Mouse (Mus musculus): ENCODE results near the gene Nphs1. TPM values are rescaled to one million over a fixed set of nuclear protein-coding genes. Genes with fewer than 3 reads are reported as not detected.
A peak's percentile ranks its signal among the peaks of the same experiment; 100 is the strongest.

Nphs1 gene
- polyA plus RNA-seq, 1 experiment from 2014 or later = 0.14 TPM

- Histone ChIP-seq H3K36me3 (no peaks in the 10 kb centered on the region), H3K9ac (no peak overlapping the region), H3K4me2 (peak overlapping the region; percentile 95), H3K27me3 (peaks cover 80% of the 10 kb centered on the region), H3K4me3 (no peak overlapping the region), H3K27ac (no peak overlapping the region), H3K4me1 (replicated peaks) (peaks cover 13% of the 10 kb centered on the region), H3K9me3 (replicated peaks) (no peaks in the 10 kb centered on the region)
- ATAC-seq (replicated peaks; ENCODE audit: insufficient number of reproducible peaks, insufficient read depth, low FRiP score, low read depth) = no peak
- 27% methylated on average over 9 of the region's 9 CpGs for WGBS
These were observed 14.4 kb upstream of the Nphs1 start for GRCm38 (mm10) chr7:30443696-30444095.

DNA sequence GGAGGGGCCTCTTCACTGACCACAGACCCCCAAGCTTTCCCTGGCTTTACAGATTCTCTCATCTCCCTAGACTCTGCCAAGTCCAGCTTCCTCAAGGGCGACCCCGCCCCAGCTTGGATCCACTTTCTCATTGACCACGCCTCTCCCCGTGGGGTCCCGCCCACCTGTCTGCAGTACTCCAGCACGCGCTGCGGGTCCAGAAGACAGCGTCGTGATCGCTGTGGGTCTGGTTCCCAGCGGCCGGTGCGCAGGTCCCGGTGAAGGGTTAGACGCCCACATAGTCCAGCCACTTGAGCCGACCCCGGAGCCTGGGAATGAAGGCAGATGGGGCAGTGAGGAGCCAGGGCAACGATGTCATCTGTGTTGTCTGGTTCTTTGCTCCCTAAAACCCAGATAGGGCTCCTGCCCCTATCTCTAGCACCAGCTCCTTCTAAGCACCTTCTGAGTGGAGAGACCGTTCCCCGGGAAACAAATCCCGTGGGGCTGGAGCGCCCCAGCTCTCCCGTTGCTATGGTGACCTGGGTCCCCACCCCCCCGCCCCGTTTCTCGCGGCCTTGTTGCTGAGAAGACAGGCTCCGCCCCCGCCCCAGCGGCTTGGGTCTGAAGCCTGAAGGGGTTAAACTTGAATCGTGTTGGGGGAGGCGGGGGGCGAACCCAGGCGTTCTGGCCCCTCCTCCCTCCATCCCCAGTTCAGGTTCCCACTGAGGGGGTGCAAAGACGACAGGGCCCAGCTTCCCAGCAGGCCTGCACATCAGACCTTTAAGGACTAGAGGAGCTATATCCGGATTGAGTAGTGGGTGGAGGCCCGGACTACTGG is 13.8 kb upstream of the Nphs1 start:
- Histone ChIP-seq H3K4me2 (peak overlapping the region; percentile 95), H3K27me3 (peaks cover 74% of the 10 kb centered on the region), H3K27ac (no peak overlapping the region), H3K4me1 (replicated peaks) (peaks cover 13% of the 10 kb centered on the region), H3K36me3 (no peaks in the 10 kb centered on the region), H3K9ac (peak overlapping the region; percentile 58; the same call in 1 of the 2 replicates), H3K4me3 (peak overlapping the region; percentile 66), H3K9me3 (replicated peaks) (no peaks in the 10 kb centered on the region)
- 1% methylated on average over 38 of the region's 38 CpGs for WGBS
- 0 out of 2 replicates have a peak, but pooled peaks have one; percentile 21 for ATAC-seq (replicated peaks; ENCODE audit: insufficient number of reproducible peaks, insufficient read depth, low FRiP score, low read depth)

DNA sequence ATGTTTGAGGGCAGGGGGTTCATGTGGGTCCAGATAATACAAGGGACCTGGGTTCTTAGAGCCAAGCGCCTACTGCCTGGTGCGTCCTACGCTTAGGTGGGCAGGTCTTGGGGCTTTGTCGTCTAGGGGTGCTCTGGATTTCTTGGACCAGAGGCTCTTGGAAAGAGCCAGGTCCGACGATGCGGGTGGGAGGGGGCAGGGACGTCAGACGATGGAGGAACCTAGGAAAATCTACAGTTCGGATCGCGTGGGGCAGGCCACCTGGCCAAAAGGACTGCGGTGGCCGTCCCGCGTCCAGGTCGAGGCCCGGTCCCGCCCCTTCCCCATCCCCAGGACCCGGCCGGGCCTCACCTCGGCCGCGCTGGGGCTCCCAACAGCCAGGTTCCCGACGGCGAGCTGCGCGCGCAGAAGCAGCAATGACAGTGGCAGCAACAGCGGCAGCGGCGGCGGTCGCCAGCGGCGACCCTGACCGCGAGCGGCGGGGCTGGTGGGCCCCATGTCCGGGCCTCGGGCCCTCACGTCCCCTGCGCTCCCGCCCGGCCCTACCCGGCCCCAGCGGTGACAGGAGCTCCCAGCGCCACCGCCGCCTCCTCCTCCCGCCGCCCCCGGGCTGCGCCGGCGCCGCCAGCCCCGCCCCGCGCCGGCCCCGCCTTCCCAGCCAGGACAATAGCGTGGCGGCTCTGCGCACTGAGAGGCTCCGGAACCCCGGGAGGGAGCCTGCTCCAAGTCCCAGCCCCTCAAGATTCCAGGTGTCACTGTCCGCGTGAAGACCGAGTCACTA is 13.0 kb upstream of the Nphs1 start, which contains the start of gene Aplp1:
Aplp1 (minus strand) TSS at position 565 of the 781 bp plus-strand sequence.
- peaks cover 73% of the 10 kb centered on the region for H3K27me3 ChIP-seq
- H3K4me2 ChIP-seq = peak within 1 kb of the TSS; percentile 95
- ATAC-seq (replicated peaks; ENCODE audit: insufficient number of reproducible peaks, insufficient read depth, low FRiP score, low read depth) = peak; percentile 70
- H3K4me3 ChIP-seq = peak within 1 kb of the TSS; percentile 66
- H3K27ac ChIP-seq = no peak within 1 kb of the TSS
- peaks cover 13% of the 10 kb centered on the region for H3K4me1 ChIP-seq (replicated peaks)
- no peaks in the 10 kb centered on the region for H3K9me3 ChIP-seq (replicated peaks)
- under 1% methylated on average over 64 of the region's 72 CpGs for WGBS
- H3K36me3 ChIP-seq = no peaks in the 10 kb centered on the region
- H3K9ac ChIP-seq = peak within 1 kb of the TSS; percentile 58

- peaks cover 75% of the 10 kb centered on the region for H3K27me3 ChIP-seq
- no peak overlapping the region for H3K27ac ChIP-seq
- no peak overlapping the region for H3K9ac ChIP-seq
- WGBS = 64% methylated on average over 7 of the region's 7 CpGs
- H3K4me2 ChIP-seq = no peak overlapping the region
- H3K36me3 ChIP-seq = no peaks in the 10 kb centered on the region
- no peak overlapping the region for H3K4me3 ChIP-seq
- H3K9me3 ChIP-seq (replicated peaks) = no peaks in the 10 kb centered on the region
- H3K4me1 ChIP-seq (replicated peaks) = peaks cover 4% of the 10 kb centered on the region; the same call in 1 of the 2 replicates
- no peak; the same call in 1 of the 2 replicates for ATAC-seq (replicated peaks; ENCODE audit: insufficient number of reproducible peaks, insufficient read depth, low FRiP score, low read depth)
These were observed 7.9 kb upstream of the Nphs1 start for GRCm38 (mm10) chr7:30450241-30450640.

GRCm38 (mm10) chr7:30453327-30453726 is 4.8 kb upstream of the Nphs1 start:
- no peak overlapping the region for H3K4me2 ChIP-seq
- H3K4me3 ChIP-seq = peak overlapping the region; percentile 14; the same call in 1 of the 2 replicates

DNA sequence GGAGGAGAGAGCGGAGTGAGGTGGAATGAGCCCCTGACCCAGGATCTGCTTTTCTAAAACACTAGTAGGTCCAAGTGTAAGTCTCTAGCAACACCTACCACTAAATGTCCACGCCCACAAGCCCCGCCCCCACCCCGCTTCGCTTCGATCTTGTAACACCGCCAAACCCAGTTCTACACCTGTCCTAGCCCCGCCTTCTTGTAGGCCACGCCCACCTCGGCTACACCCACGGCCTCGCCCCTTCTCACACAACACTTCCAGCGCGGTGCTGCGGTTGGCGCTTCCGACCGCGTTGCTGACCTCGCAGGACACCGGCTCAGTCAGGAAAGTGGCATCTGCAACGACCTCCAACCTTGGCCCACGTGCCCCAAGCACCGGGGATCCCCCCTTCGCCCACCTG is 4.3 kb upstream of the Nphs1 start:
- 3% methylated on average over 25 of the region's 25 CpGs for WGBS
- Histone ChIP-seq H3K9me3 (replicated peaks) (no peaks in the 10 kb centered on the region), H3K27ac (no peak overlapping the region), H3K36me3 (no peaks in the 10 kb centered on the region), H3K27me3 (peaks cover 87% of the 10 kb centered on the region), H3K9ac (no peak overlapping the region), H3K4me2 (peak overlapping the region; percentile 34), H3K4me3 (peak overlapping the region; percentile 14; the same call in 1 of the 2 replicates), H3K4me1 (replicated peaks) (peaks cover 17% of the 10 kb centered on the region)
- ATAC-seq (replicated peaks; ENCODE audit: insufficient number of reproducible peaks, insufficient read depth, low FRiP score, low read depth) = no peak

More at GRCm38 (mm10) chr7:30453327-30453726, 4.8 kb upstream of the Nphs1 start:
- no peaks in the 10 kb centered on the region for H3K9me3 ChIP-seq (replicated peaks)
- H3K9ac ChIP-seq = no peak overlapping the region
- 19% methylated on average over 25 of the region's 25 CpGs for WGBS
- H3K36me3 ChIP-seq = no peaks in the 10 kb centered on the region
- H3K4me1 ChIP-seq (replicated peaks) = peaks cover 17% of the 10 kb centered on the region
- H3K27ac ChIP-seq = no peak overlapping the region
- ATAC-seq (replicated peaks; ENCODE audit: insufficient number of reproducible peaks, insufficient read depth, low FRiP score, low read depth) = no peak
- peaks cover 84% of the 10 kb centered on the region for H3K27me3 ChIP-seq

DNA sequence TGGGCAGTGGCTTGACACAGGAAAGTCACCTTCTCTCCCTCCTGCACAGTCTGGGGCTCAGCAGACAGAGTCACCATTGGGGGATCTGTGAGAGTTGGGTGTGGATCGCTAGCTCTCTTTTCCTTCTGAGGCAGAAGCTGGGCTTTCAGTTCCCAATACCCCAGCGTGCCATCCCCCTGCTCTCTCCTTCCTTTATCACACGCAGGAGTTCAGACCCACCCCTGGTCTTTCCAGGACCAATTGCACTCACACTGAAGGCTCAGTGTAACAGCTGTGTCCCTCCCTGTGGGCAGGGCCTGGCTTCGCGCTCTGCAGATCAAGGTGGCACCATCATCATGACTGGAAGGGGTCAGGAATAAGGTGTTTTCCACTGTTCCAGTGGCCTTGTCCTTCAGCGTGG is 3.9 kb upstream of the Nphs1 start:
- Histone ChIP-seq H3K4me3 (no peak overlapping the region), H3K9ac (no peak overlapping the region), H3K27ac (no peak overlapping the region), H3K36me3 (no peaks in the 10 kb centered on the region), H3K4me1 (replicated peaks) (peaks cover 17% of the 10 kb centered on the region), H3K4me2 (no peak overlapping the region), H3K27me3 (peaks cover 92% of the 10 kb centered on the region), H3K9me3 (replicated peaks) (no peaks in the 10 kb centered on the region)
- ATAC-seq (replicated peaks; ENCODE audit: insufficient number of reproducible peaks, insufficient read depth, low FRiP score, low read depth) = no peak
- whole genome bisulfite sequencing = 14% methylated on average over 6 of the region's 6 CpGs

- Histone ChIP-seq H3K4me2 (no peak overlapping the region), H3K27me3 (peaks cover 96% of the 10 kb centered on the region), H3K9me3 (replicated peaks) (no peaks in the 10 kb centered on the region), H3K36me3 (no peaks in the 10 kb centered on the region), H3K27ac (no peak overlapping the region), H3K9ac (no peak overlapping the region), H3K4me1 (replicated peaks) (peaks cover 17% of the 10 kb centered on the region), H3K4me3 (0 out of 2 replicates have a peak overlapping the region, but pooled peaks have one; percentile 13)
- WGBS = under 1% methylated on average over 9 of the region's 9 CpGs
- ATAC-seq (replicated peaks; ENCODE audit: insufficient number of reproducible peaks, insufficient read depth, low FRiP score, low read depth) = no peak
These were observed 1.6 kb upstream of the Nphs1 start for GRCm38 (mm10) chr7:30456487-30456886.

DNA sequence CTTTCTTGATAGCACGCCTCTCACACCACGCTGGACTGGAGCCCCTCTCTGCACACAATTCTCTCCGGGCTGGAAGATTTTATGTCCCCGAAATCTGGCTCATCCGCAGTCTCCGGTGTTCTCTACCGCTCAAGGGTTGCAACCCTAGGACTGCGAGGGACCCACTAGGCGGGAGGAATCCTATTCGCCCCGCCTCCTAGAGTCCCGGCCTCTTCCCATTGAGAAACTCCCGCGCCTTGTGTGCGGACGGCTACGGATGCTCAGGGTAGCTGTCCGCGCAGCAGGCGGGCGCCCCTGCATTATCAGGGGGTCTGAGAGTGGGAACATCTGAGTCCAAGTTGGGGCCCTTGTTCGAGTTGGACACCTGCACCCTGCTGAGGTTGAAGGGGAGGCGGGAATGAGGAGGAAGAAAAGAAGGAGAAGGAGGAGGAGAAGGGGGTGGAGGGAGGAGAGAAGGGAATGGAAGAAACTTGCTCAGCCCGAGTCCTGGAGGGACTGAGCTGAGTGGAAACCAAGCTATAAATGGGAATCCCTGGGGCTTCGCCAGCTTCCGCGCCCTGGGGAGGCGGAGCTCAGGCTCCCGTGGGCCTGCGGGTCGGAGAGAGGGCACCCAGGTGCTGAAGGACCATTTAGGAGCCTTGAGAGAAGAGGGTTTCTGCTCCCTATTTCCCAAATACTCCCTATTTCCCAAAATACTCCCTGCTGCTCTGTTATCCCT is 1.0 kb upstream of the Nphs1 start:
- no peaks in the 10 kb centered on the region for H3K36me3 ChIP-seq
- no peaks in the 10 kb centered on the region for H3K9me3 ChIP-seq (replicated peaks)
- H3K4me1 ChIP-seq (replicated peaks) = peaks cover 17% of the 10 kb centered on the region
- WGBS = under 1% methylated on average over 31 of the region's 31 CpGs
- peak overlapping the region; percentile 42 for H3K4me2 ChIP-seq
- no peak overlapping the region for H3K9ac ChIP-seq
- 0 out of 2 replicates have a peak overlapping the region, but pooled peaks have one; percentile 13 for H3K4me3 ChIP-seq
- H3K27ac ChIP-seq = no peak overlapping the region
- peaks cover 98% of the 10 kb centered on the region for H3K27me3 ChIP-seq
- no peak for ATAC-seq (replicated peaks; ENCODE audit: insufficient number of reproducible peaks, insufficient read depth, low FRiP score, low read depth)

DNA sequence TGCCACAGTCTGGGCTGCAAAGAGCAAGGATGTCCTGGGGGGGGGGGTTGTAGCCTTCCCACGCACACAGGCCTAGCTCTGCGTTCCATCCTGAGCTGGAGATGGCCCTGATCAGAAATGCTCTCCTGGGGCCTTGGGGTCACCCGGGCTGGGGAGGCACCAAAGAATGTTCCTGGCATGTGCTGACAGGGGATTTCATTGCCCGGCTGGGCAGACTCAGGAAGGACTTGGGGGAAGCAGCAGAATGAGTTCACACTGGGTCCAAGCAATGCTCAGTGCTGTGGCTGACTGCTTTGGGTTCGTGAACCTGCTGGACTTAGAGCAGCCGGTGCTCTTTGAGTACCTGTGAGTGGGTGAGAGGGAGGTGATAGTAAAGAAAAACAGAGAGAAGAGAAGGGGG is 1.4 kb downstream of the Nphs1 start:
- 23% methylated on average over 6 of the region's 6 CpGs for WGBS
- no peak for ATAC-seq (replicated peaks; ENCODE audit: insufficient number of reproducible peaks, insufficient read depth, low FRiP score, low read depth)

GRCm38 (mm10) chr7:30463568-30463967 is 5.5 kb downstream of the Nphs1 start:
- no peak overlapping the region for H3K4me3 ChIP-seq
- no peaks in the 10 kb centered on the region for H3K9me3 ChIP-seq (replicated peaks)
- ATAC-seq (replicated peaks; ENCODE audit: insufficient number of reproducible peaks, insufficient read depth, low FRiP score, low read depth) = no peak
- no peak overlapping the region for H3K9ac ChIP-seq
- no peaks in the 10 kb centered on the region for H3K36me3 ChIP-seq
- no peak overlapping the region for H3K27ac ChIP-seq
- 32% methylated on average over 7 of the region's 7 CpGs for whole genome bisulfite sequencing
- H3K4me2 ChIP-seq = no peak overlapping the region
- peaks cover 96% of the 10 kb centered on the region for H3K27me3 ChIP-seq
- H3K4me1 ChIP-seq (replicated peaks) = peaks cover 5% of the 10 kb centered on the region; the same call in 1 of the 2 replicates

More for the DNA sequence above, 1.4 kb downstream of the Nphs1 start:
- peaks cover 97% of the 10 kb centered on the region for H3K27me3 ChIP-seq
- H3K4me2 ChIP-seq = no peak overlapping the region
- H3K4me1 ChIP-seq (replicated peaks) = peaks cover 12% of the 10 kb centered on the region
- no peak overlapping the region for H3K4me3 ChIP-seq
- H3K9me3 ChIP-seq (replicated peaks) = no peaks in the 10 kb centered on the region
- no peaks in the 10 kb centered on the region for H3K36me3 ChIP-seq
- no peak overlapping the region for H3K27ac ChIP-seq
- no peak overlapping the region for H3K9ac ChIP-seq

Data from heart, embryonic 15.5 days (tissue).